Comparison of ENCODE assay signal across 12 mouse cellular contexts in the genomic region with DNA sequence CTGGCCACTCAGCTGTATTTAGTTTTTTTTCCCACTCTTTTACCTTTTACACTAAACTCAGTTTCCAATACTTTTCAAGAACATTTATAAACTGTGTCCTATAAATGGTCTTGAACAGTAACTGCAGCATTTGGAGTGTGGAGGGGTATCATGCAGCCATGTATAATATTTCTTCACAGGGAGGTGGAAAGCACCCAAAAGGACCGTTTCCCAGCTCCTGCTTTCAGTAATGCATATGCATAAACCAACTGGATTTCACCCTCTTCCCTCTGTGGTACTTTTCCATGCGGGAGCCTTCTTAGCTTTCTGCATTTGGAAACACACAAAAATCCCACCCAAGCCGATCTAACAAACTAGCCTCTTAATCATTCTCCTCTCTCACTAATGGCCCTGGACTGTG. TPM values are rescaled to one million over a fixed set of nuclear protein-coding genes. Genes with fewer than 3 reads are reported as not detected.
DNase-seq lines count a peak whose midpoint lies in the region.
"Had no signal": no experiment of that assay in that cellular context is flagged by ENCODE, and none has a peak within 500 bp of the region (broad histone marks: within the 10 kb centered on the region; RNA-seq: fewer than 3 reads in every experiment).

No protein-coding gene starts in this region.

- peak; percentile 23 to 24 for DNase-seq in frontal cortex, postnatal 36 days (ENCODE audit: low spot score in 2 of 2)
- no peak for DNase-seq in frontal cortex, postnatal 14 days (ENCODE audit: low spot score in 2 of 2)
- peak; percentile 39 for DNase-seq in layer of hippocampus, adult 9-11 months
- no peak for DNase-seq in layer of hippocampus, adult 8-10 months (ENCODE audit: low spot score in 2 of 2)
- peak; percentile 41 to 56 for DNase-seq in right cerebral cortex, postnatal 10 days (ENCODE audit: low spot score in 2 of 2)
- no peak for DNase-seq in right cerebral cortex, postnatal 4 days
- DNase-seq in telencephalon, adult 2 months (ENCODE audit: low read depth, low spot score): peak; percentile 48
- no peak for DNase-seq in thymus, adult 18-20 months
- DNase-seq: adrenal gland, postnatal 25 days; cerebellum, postnatal 10 days; kidney, adult 11 months; retina, postnatal 1 day had no signal

RNA-seq across cellular contexts. Expression of gene Aph1c, which starts 30.2 kb away (rescaled TPM):
- total RNA-seq in layer of hippocampus, adult 8-10 months (2022): 10 to 100 TPM in 2 of 4 experiments, 1 to 10 TPM in 2; 7.3 to 11.2 (median 9.6) TPM

RNA-seq across cellular contexts. Expression of gene Rab8b, which starts 54.8 kb away (rescaled TPM):
- total RNA-seq in layer of hippocampus, adult 8-10 months (2022): 10 to 100 TPM; 37.9 to 58.3 (median 47.4) TPM

Comparison
In these comparisons a context has a peak if more than half of its experiments do, and no peak if none do; other contexts are left out.
1. DNase-seq: peak in frontal cortex, postnatal 36 days (2 of 2), layer of hippocampus, adult 9-11 months (single experiment), right cerebral cortex, postnatal 10 days (2 of 2) and telencephalon, adult 2 months (single experiment); none in frontal cortex, postnatal 14 days (0 of 2), layer of hippocampus, adult 8-10 months (0 of 2), right cerebral cortex, postnatal 4 days (single experiment) and thymus, adult 18-20 months (0 of 2).